Mouse (Mus musculus): ENCODE measurements at regions not wholly inside any gene's neighbourhood (a gene's known extent, or its start where the extent isn't known, plus 50 kb on each side); places are given as distances from the start of the nearest gene placed in this dataset.

GRCm38 (mm10) chr17:14532979-14533314, 161.1 kb downstream of the Thbs2 start:
- no peak overlapping the region for H3K4me3 ChIP-seq (ENCODE audit: low read depth, low read length)
- no peak overlapping the region for H3K4me2 ChIP-seq (replicated peaks; ENCODE audit: low read depth, low read length)
- peaks cover 21% of the 10 kb centered on the region; the same call in 1 of the 2 replicates for H3K4me1 ChIP-seq (ENCODE audit: control insufficient read depth, insufficient read depth, low read length)
- 67% methylated on average over 4 of the region's 4 CpGs for WGBS
- H3K27ac ChIP-seq (ENCODE audit: low read length) = peak overlapping the region; percentile 40
- no peaks in the 10 kb centered on the region for H3K27me3 ChIP-seq (ENCODE audit: control insufficient read depth, insufficient read depth, low read length)
- ATAC-seq (ENCODE audit: insufficient number of reproducible peaks, insufficient read depth, low FRiP score, low read depth) = no peak
- no peaks in the 10 kb centered on the region for H3K9me3 ChIP-seq (ENCODE audit: control insufficient read depth, low read depth, low read length)
- no peak overlapping the region for H3K9ac ChIP-seq (replicated peaks; ENCODE audit: low read depth, low read length)
- no peaks in the 10 kb centered on the region for H3K36me3 ChIP-seq (ENCODE audit: control insufficient read depth, insufficient read depth, low read length)

DNA sequence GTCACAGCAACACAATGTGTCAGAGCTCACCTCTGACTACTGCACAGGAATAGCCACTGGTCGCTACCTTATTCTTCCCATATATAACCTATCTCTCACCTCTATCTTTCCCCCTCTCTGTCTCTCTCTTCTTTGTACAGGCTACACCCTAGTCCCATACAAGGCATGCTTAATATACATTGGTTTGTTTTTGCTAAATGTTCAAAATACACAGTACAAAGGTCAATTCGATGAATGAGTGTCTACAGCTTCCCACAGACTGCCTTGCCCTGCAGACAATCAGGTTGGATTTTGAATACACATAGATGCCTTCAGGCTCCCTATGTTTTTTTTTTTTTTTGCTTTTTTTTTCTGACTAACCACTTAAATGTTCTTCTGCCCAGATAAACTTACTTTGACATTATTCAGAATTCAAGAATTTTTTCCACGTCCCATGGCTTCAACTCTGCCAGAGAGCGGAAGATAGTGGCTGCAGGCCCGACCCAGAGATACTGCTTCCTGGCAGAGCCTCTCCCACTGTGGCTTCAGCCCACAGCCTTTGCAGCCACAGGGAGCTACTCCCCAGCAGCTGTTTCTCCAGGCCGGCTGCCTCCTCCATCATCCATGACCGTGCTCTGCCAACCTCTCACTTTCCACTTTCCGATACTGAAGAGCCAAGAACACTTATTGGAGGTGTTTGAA, 161.6 kb downstream of the Thbs2 start:
- Histone ChIP-seq H3K27ac (ENCODE audit: low read length) (peak overlapping the region; percentile 40), H3K27me3 (ENCODE audit: control insufficient read depth, insufficient read depth, low read length) (no peaks in the 10 kb centered on the region), H3K4me2 (replicated peaks; ENCODE audit: low read depth, low read length) (no peak overlapping the region), H3K4me1 (ENCODE audit: control insufficient read depth, insufficient read depth, low read length) (peaks cover 21% of the 10 kb centered on the region; the same call in 1 of the 2 replicates), H3K9me3 (ENCODE audit: control insufficient read depth, low read depth, low read length) (no peaks in the 10 kb centered on the region), H3K4me3 (ENCODE audit: low read depth, low read length) (no peak overlapping the region), H3K9ac (replicated peaks; ENCODE audit: low read depth, low read length) (no peak overlapping the region), H3K36me3 (ENCODE audit: control insufficient read depth, insufficient read depth, low read length) (no peaks in the 10 kb centered on the region)
- ATAC-seq (ENCODE audit: insufficient number of reproducible peaks, insufficient read depth, low FRiP score, low read depth) = no peak
- 49% methylated on average over 8 of the region's 8 CpGs for WGBS

GRCm38 (mm10) chr17:14531796-14532195, 162.2 kb downstream of the Thbs2 start:
- H3K9ac ChIP-seq (replicated peaks; ENCODE audit: low read depth, low read length) = no peak overlapping the region
- H3K9me3 ChIP-seq (ENCODE audit: control insufficient read depth, low read depth, low read length) = no peaks in the 10 kb centered on the region
- H3K36me3 ChIP-seq (ENCODE audit: control insufficient read depth, insufficient read depth, low read length) = no peaks in the 10 kb centered on the region
- no peak overlapping the region for H3K4me2 ChIP-seq (replicated peaks; ENCODE audit: low read depth, low read length)
- peaks cover 21% of the 10 kb centered on the region; the same call in 1 of the 2 replicates for H3K4me1 ChIP-seq (ENCODE audit: control insufficient read depth, insufficient read depth, low read length)
- no peak overlapping the region for H3K4me3 ChIP-seq (ENCODE audit: low read depth, low read length)
- H3K27ac ChIP-seq (ENCODE audit: low read length) = peak overlapping the region; percentile 30; the same call in 1 of the 2 replicates
- 85% methylated on average over 3 of the region's 3 CpGs for WGBS
- ATAC-seq (ENCODE audit: insufficient number of reproducible peaks, insufficient read depth, low FRiP score, low read depth) = no peak
- no peaks in the 10 kb centered on the region for H3K27me3 ChIP-seq (ENCODE audit: control insufficient read depth, insufficient read depth, low read length)

- H3K27ac ChIP-seq (ENCODE audit: low read length) = no peak overlapping the region
- no peak overlapping the region for H3K9ac ChIP-seq (replicated peaks; ENCODE audit: low read depth, low read length)
- WGBS = 87% methylated on average over 2 of the region's 2 CpGs
- H3K4me2 ChIP-seq (replicated peaks; ENCODE audit: low read depth, low read length) = no peak overlapping the region
- ATAC-seq (ENCODE audit: insufficient number of reproducible peaks, insufficient read depth, low FRiP score, low read depth) = no peak
- no peak overlapping the region for H3K4me3 ChIP-seq (ENCODE audit: low read depth, low read length)
- no peaks in the 10 kb centered on the region for H3K27me3 ChIP-seq (ENCODE audit: control insufficient read depth, insufficient read depth, low read length)
- no peaks in the 10 kb centered on the region for H3K36me3 ChIP-seq (ENCODE audit: control insufficient read depth, insufficient read depth, low read length)
- H3K4me1 ChIP-seq (ENCODE audit: control insufficient read depth, insufficient read depth, low read length) = peaks cover 21% of the 10 kb centered on the region; the same call in 1 of the 2 replicates
- H3K9me3 ChIP-seq (ENCODE audit: control insufficient read depth, low read depth, low read length) = no peaks in the 10 kb centered on the region
These were observed 166.3 kb downstream of the Thbs2 start for GRCm38 (mm10) chr17:14527691-14528090.

DNA sequence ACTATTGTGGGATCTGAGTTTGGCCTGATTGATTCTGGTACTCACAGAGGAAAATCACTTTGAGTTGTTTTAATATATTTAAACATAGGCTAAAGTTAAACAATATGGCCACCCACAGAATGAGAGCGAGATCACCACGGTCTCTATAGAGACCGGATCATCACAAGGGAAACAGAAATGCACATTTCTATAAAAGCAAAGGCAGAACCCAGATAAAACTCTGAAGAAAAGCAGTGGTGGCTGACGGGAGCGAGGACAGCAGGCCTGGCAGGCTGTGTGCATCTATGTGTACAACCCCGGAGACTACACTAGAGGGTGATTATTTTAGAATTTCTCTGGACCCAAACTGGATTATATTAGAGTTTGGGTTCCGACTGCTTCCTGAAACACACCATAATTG, 168.8 kb downstream of the Thbs2 start:
- H3K9ac ChIP-seq (replicated peaks; ENCODE audit: low read depth, low read length) = no peak overlapping the region
- peak overlapping the region; percentile 79; the same call in 1 of the 2 replicates for H3K27ac ChIP-seq (ENCODE audit: low read length)
- no peak for ATAC-seq (ENCODE audit: insufficient number of reproducible peaks, insufficient read depth, low FRiP score, low read depth)
- H3K27me3 ChIP-seq (ENCODE audit: control insufficient read depth, insufficient read depth, low read length) = no peaks in the 10 kb centered on the region
- H3K36me3 ChIP-seq (ENCODE audit: control insufficient read depth, insufficient read depth, low read length) = no peaks in the 10 kb centered on the region
- H3K4me1 ChIP-seq (ENCODE audit: control insufficient read depth, insufficient read depth, low read length) = peaks cover 12% of the 10 kb centered on the region; the same call in 1 of the 2 replicates
- H3K4me2 ChIP-seq (replicated peaks; ENCODE audit: low read depth, low read length) = no peak overlapping the region
- WGBS = 50% methylated on average over 7 of the region's 7 CpGs
- H3K4me3 ChIP-seq (ENCODE audit: low read depth, low read length) = no peak overlapping the region
- no peaks in the 10 kb centered on the region for H3K9me3 ChIP-seq (ENCODE audit: control insufficient read depth, low read depth, low read length)

- Histone ChIP-seq H3K36me3 (ENCODE audit: control insufficient read depth, insufficient read depth, low read length) (no peaks in the 10 kb centered on the region), H3K4me2 (replicated peaks; ENCODE audit: low read depth, low read length) (no peak overlapping the region), H3K9ac (replicated peaks; ENCODE audit: low read depth, low read length) (no peak overlapping the region), H3K27ac (ENCODE audit: low read length) (peak overlapping the region; percentile 79; the same call in 1 of the 2 replicates), H3K9me3 (ENCODE audit: control insufficient read depth, low read depth, low read length) (no peaks in the 10 kb centered on the region), H3K4me3 (ENCODE audit: low read depth, low read length) (no peak overlapping the region), H3K27me3 (ENCODE audit: control insufficient read depth, insufficient read depth, low read length) (no peaks in the 10 kb centered on the region), H3K4me1 (ENCODE audit: control insufficient read depth, insufficient read depth, low read length) (peaks cover 12% of the 10 kb centered on the region; the same call in 1 of the 2 replicates)
- ATAC-seq (ENCODE audit: insufficient number of reproducible peaks, insufficient read depth, low FRiP score, low read depth) = peak; percentile 19; the same call in 1 of the 2 replicates
- 41% methylated on average over 13 of the region's 13 CpGs for whole genome bisulfite sequencing
These were observed 169.4 kb downstream of the Thbs2 start for GRCm38 (mm10) chr17:14524426-14525236.

- H3K4me1 ChIP-seq (ENCODE audit: control insufficient read depth, insufficient read depth, low read length) = peaks cover 12% of the 10 kb centered on the region; the same call in 1 of the 2 replicates
- H3K27me3 ChIP-seq (ENCODE audit: control insufficient read depth, insufficient read depth, low read length) = no peaks in the 10 kb centered on the region
- H3K4me3 ChIP-seq (ENCODE audit: low read depth, low read length) = no peak overlapping the region
- 71% methylated on average over 2 of the region's 2 CpGs for WGBS
- no peak for ATAC-seq (ENCODE audit: insufficient number of reproducible peaks, insufficient read depth, low FRiP score, low read depth)
- H3K9me3 ChIP-seq (ENCODE audit: control insufficient read depth, low read depth, low read length) = no peaks in the 10 kb centered on the region
- no peak overlapping the region for H3K4me2 ChIP-seq (replicated peaks; ENCODE audit: low read depth, low read length)
- H3K9ac ChIP-seq (replicated peaks; ENCODE audit: low read depth, low read length) = no peak overlapping the region
- H3K27ac ChIP-seq (ENCODE audit: low read length) = no peak overlapping the region
- H3K36me3 ChIP-seq (ENCODE audit: control insufficient read depth, insufficient read depth, low read length) = no peaks in the 10 kb centered on the region
These were observed 172.0 kb downstream of the Thbs2 start for GRCm38 (mm10) chr17:14522011-14522410.

DNA sequence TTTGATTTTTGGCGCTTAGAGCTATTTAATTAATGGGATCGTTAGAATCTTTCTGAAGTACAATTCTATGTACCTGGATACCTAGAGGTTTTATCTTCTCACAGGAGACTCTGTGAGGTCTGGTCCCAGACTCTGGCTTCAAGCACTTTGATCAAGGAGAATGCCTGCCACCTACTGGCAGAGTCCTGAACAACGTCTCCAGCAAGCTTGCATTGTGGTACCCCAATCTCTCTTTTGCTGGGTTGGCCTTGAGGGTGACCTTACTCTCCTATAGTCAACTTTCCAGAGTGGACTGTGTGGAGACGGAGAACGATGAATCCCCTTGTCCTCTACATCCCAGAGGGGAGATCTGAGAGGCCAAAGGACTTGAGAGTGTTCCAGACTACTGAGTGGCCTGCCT, 173.5 kb downstream of the Thbs2 start:
- H3K27me3 ChIP-seq (ENCODE audit: control insufficient read depth, insufficient read depth, low read length) = no peaks in the 10 kb centered on the region
- no peaks in the 10 kb centered on the region for H3K36me3 ChIP-seq (ENCODE audit: control insufficient read depth, insufficient read depth, low read length)
- no peak overlapping the region for H3K4me2 ChIP-seq (replicated peaks; ENCODE audit: low read depth, low read length)
- 11% methylated on average over 5 of the region's 5 CpGs for WGBS
- no peaks in the 10 kb centered on the region for H3K9me3 ChIP-seq (ENCODE audit: control insufficient read depth, low read depth, low read length)
- peaks cover 4% of the 10 kb centered on the region; the same call in 1 of the 2 replicates for H3K4me1 ChIP-seq (ENCODE audit: control insufficient read depth, insufficient read depth, low read length)
- H3K4me3 ChIP-seq (ENCODE audit: low read depth, low read length) = no peak overlapping the region
- H3K9ac ChIP-seq (replicated peaks; ENCODE audit: low read depth, low read length) = no peak overlapping the region
- H3K27ac ChIP-seq (ENCODE audit: low read length) = no peak overlapping the region
- no peak for ATAC-seq (ENCODE audit: insufficient number of reproducible peaks, insufficient read depth, low FRiP score, low read depth)

Data from stomach, embryonic 14.5 days (tissue).